Mouse (Mus musculus) testis, adult 2 months (tissue): ENCODE data around the gene Synrg.

ENCODE experiments used
- CTCF ChIP-seq: fragments of 200-500 bp; IDR thresholded peaks from 2 replicates; pipeline ENCODE4 v1.5.1; 2012; ENCODE audit warnings: low read depth, mild to moderate bottlenecking, inconsistent platforms, low read length, moderate library complexity; ENCODE audit not compliant: control insufficient read depth, insufficient read depth, insufficient replicate concordance
- POLR2A ChIP-seq: fragments of 200-500 bp; IDR thresholded peaks from 2 replicates; pipeline ENCODE4 v1.6.1; 2012; ENCODE audit warnings: low read depth, mild to moderate bottlenecking, inconsistent platforms, low read length, moderate library complexity; ENCODE audit not compliant: control insufficient read depth

- TF ChIP-seq POLR2A: no peak
- no peak for TF ChIP-seq CTCF
Measured at GRCm38 (mm10) chr11:84080327-84080726, 116.1 kb downstream of the Synrg start.
